Mouse (Mus musculus): ENCODE results near the gene Mapre1.

- TF ChIP-seq CTCF (IDR thresholded peaks at IDR 0.05; ENCODE audit: extremely low read depth, insufficient read depth, insufficient read length, insufficient replicate concordance): no peak
- TF ChIP-seq POLR2A (IDR thresholded peaks at IDR 0.05; ENCODE audit: low read depth, low read length): no peak
Measured at GRCm38 (mm10) chr2:153784668-153785067, 43.6 kb downstream of the Mapre1 start.

Measured in spleen, adult 2 months (tissue).